Mouse (Mus musculus) kidney, postnatal 0 days (tissue): ENCODE measurements around the gene Setd2. TPM values are rescaled to one million over a fixed set of nuclear protein-coding genes. Genes with fewer than 3 reads are reported as not detected.

Source experiments
- ATAC-seq: fragments of 200-750 bp; cut with Nextera tagmentation; replicated peaks from 2 replicates; pipeline ENCODE4 v1.8.0; 2017; ENCODE audit warnings: low read depth, moderate number of reproducible peaks, moderate TSS enrichment, moderate library complexity; ENCODE audit not compliant: low FRiP score
- DNase-seq: peaks from one replicate; pipeline ENCODE4 v3.0.0-alpha.2; 2016; ENCODE audit warnings: low spot score
- H3K27ac ChIP-seq: fragments of 300-500 bp; sonication (generic); 2 replicates; pipeline ENCODE4 v1.5.1; 2014; ENCODE audit warnings: mild to moderate bottlenecking
- H3K27me3 ChIP-seq: fragments of 300-500 bp; sonication (generic); 2 replicates; pipeline ENCODE4 v1.6.1; 2014; ENCODE audit warnings: low read length, mixed read lengths; ENCODE audit not compliant: insufficient read depth
- H3K36me3 ChIP-seq: fragments of 300-500 bp; sonication (generic); 2 replicates; pipeline ENCODE4 v1.6.1; 2014; ENCODE audit warnings: low read length, mixed read lengths; ENCODE audit not compliant: insufficient read depth
- H3K4me1 ChIP-seq: fragments of 300-500 bp; sonication (generic); replicated peaks from 2 replicates; pipeline ENCODE4 v1.6.1; 2014; ENCODE audit warnings: antibody characterized with exemption, low read length, mixed read lengths; ENCODE audit not compliant: insufficient read depth
- H3K4me2 ChIP-seq: fragments of 300-500 bp; sonication (generic); 2 replicates; pipeline ENCODE4 v1.6.1; 2014; ENCODE audit warnings: mild to moderate bottlenecking, low read length, moderate library complexity, mixed read lengths
- H3K4me3 ChIP-seq: fragments of 300-500 bp; sonication (generic); replicated peaks from 2 replicates; pipeline ENCODE4 v1.5.1; 2014; ENCODE audit warnings: low read depth, low read length
- H3K9ac ChIP-seq: fragments of 300-500 bp; sonication (generic); 2 replicates; pipeline ENCODE4 v1.6.1; 2014; ENCODE audit warnings: low read depth, low read length
- H3K9me3 ChIP-seq: fragments of 300-500 bp; sonication (generic); replicated peaks from 2 replicates; pipeline ENCODE4 v1.6.1; 2016; ENCODE audit warnings: low read length, inconsistent platforms, mixed read lengths
- CTCF ChIP-seq: IDR thresholded peaks from 2 replicates; pipeline ENCODE4 v1.5.1; 2016; ENCODE audit warnings: antibody characterized with exemption, low read depth, mild to moderate bottlenecking, moderate library complexity
- WGBS: fragments of 180-500 bp; shearing (Covaris S2); extraction: QIAGEN DNeasy Blood & Tissue Kit; methylation state at CpG from one replicate; pipeline ENCODE4 v1.1.7; 2014; 5-methylcytosine and 5-hydroxymethylcytosine counted together
- polyA plus RNA-seq: library from polyadenylated mRNA; unstranded; fragments of >200 nt; fragmentation: Nextera tagmentation; extraction: Ambion mirVana; gene quantifications from 2 replicates; pipeline ENCODE4 v1.2.1, GENCODE M21; 2015

Setd2 gene
- polyA plus RNA-seq, 1 experiment from 2014 or later, result 24.5 TPM

DNA sequence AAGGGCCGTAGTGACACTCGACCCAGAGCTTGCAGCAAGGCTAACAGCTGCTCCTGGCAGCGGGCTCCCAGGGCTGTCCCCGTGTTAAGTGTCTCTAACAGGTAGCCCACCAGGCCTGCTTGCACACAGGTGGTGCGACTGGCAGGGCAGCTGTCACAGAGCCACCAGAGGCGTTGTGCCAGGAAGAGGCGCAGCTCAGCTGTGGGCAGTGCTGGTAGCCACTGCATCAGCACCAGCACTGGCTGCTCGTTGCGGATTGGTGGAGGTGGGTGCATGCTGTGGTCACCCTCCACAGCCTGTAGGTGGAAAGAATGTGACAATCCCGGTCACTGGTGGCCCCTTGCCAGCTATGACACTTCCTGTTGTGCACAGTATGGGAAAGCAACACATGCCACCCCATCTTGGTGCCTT lies 106.2 kb downstream of the Setd2 start:
- Histone ChIP-seq H3K9ac (no peak overlapping the region), H3K9me3 (no peaks in the 10 kb centered on the region), H3K4me2 (no peak overlapping the region), H3K4me1 (no peaks in the 10 kb centered on the region), H3K27ac (no peak overlapping the region), H3K36me3 (peaks cover 21% of the 10 kb centered on the region), H3K4me3 (no peak overlapping the region), H3K27me3 (no peaks in the 10 kb centered on the region)
- DNase-seq, result no peak
- TF ChIP-seq CTCF, result no peak
- WGBS, result 82% methylated on average over 10 of the region's 10 CpGs
- no peak for ATAC-seq

GRCm38 (mm10) chr9:110641006-110641405 lies 108.6 kb downstream of the Setd2 start:
- Histone ChIP-seq H3K36me3 (peaks cover 12% of the 10 kb centered on the region), H3K27me3 (no peaks in the 10 kb centered on the region), H3K9ac (no peak overlapping the region), H3K4me2 (no peak overlapping the region), H3K4me3 (no peak overlapping the region), H3K27ac (no peak overlapping the region), H3K9me3 (no peaks in the 10 kb centered on the region), H3K4me1 (no peaks in the 10 kb centered on the region)
- no peak for DNase-seq
- no peak for TF ChIP-seq CTCF
- 78% methylated on average over 5 of the region's 5 CpGs for WGBS
- no peak for ATAC-seq

GRCm38 (mm10) chr9:110642812-110643524 lies 110.6 kb downstream of the Setd2 start:
- no peak overlapping the region for H3K4me2 ChIP-seq
- no peaks in the 10 kb centered on the region for H3K27me3 ChIP-seq
- H3K4me1 ChIP-seq, result no peaks in the 10 kb centered on the region
- no peak for TF ChIP-seq CTCF
- H3K36me3 ChIP-seq, result peaks cover 7% of the 10 kb centered on the region
- WGBS, result 18% methylated on average over 5 of the region's 5 CpGs
- H3K27ac ChIP-seq, result peak overlapping the region; percentile 47; the same call in 1 of the 2 replicates
- ATAC-seq (peak; percentile 38; the same call in 1 of the 2 replicates), DNase-seq (no peak)
- H3K4me3 ChIP-seq, result no peak overlapping the region
- H3K9me3 ChIP-seq, result no peaks in the 10 kb centered on the region
- no peak overlapping the region for H3K9ac ChIP-seq

GRCm38 (mm10) chr9:110643787-110644186 lies 111.4 kb downstream of the Setd2 start:
- Histone ChIP-seq H3K4me3 (no peak overlapping the region), H3K4me1 (no peaks in the 10 kb centered on the region), H3K27me3 (no peaks in the 10 kb centered on the region), H3K9ac (no peak overlapping the region), H3K4me2 (no peak overlapping the region), H3K36me3 (no peaks in the 10 kb centered on the region), H3K27ac (no peak overlapping the region), H3K9me3 (no peaks in the 10 kb centered on the region)
- DNase-seq, result peak; percentile 35
- peak; percentile 52 for ATAC-seq
- WGBS, result 43% methylated on average over 9 of the region's 9 CpGs
- TF ChIP-seq CTCF, result no peak

DNA sequence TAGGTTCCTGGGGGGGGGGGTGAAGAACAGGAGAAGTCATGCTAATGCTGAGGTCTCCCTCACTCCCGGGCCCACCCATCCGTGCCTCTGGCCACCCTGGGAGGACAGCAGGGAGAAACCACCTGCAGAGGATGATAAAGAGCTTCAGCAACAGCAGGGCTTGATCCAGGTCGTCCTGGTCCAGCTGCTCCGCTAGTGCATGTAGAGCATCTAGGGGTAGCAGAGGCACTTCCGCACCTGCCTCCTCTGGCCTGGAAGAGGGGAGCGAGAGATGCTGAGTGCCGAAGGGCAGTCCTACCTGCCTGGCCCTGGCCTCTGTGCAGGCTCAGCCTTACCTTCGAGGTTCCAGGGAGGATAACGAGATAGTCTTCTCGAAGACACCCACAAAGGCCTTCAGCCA lies 111.9 kb downstream of the Setd2 start:
- Histone ChIP-seq H3K27me3 (no peaks in the 10 kb centered on the region), H3K9ac (no peak overlapping the region), H3K4me2 (no peak overlapping the region), H3K36me3 (no peaks in the 10 kb centered on the region), H3K27ac (no peak overlapping the region; the same call in 1 of the 2 replicates), H3K4me1 (no peaks in the 10 kb centered on the region), H3K4me3 (no peak overlapping the region), H3K9me3 (no peaks in the 10 kb centered on the region)
- TF ChIP-seq CTCF, result no peak
- ATAC-seq (0 out of 2 replicates have a peak, but pooled peaks have one; percentile 11), DNase-seq (no peak)
- 65% methylated on average over 10 of the region's 10 CpGs for WGBS

DNA sequence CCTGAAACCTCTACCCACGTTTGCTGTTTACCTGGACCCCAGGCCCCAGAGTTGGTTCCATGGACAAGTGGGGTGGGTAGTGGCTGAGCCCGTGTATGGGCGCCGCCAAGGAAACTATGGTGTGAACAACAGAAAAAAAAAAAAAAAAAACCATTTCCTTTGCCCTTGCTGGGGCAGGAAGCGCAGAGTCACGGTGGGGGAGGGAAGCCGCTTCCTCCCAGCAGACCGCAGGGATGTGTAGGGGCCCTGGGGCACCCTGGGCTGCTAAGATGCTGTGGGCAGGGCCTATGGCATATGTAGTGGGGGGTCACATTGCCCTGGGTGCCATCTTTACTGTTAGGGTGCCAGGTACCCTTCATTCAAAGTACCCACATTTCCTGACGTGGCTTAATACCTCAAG lies 112.8 kb downstream of the Setd2 start:
- WGBS, result 72% methylated on average over 9 of the region's 9 CpGs
- H3K4me2 ChIP-seq, result no peak overlapping the region
- DNase-seq, result no peak
- no peaks in the 10 kb centered on the region for H3K36me3 ChIP-seq
- H3K27ac ChIP-seq, result no peak overlapping the region
- no peaks in the 10 kb centered on the region for H3K27me3 ChIP-seq
- no peaks in the 10 kb centered on the region for H3K4me1 ChIP-seq
- ATAC-seq, result no peak
- no peak overlapping the region for H3K4me3 ChIP-seq
- no peak overlapping the region for H3K9ac ChIP-seq
- TF ChIP-seq CTCF, result no peak
- H3K9me3 ChIP-seq, result no peaks in the 10 kb centered on the region
